Mouse (Mus musculus) lung, postnatal 0 days (tissue): ENCODE data around the gene Tmem14a. TPM values are rescaled to one million over a fixed set of nuclear protein-coding genes. Genes with fewer than 3 reads are reported as not detected.
"Not testable (repeated sequence)": the region's sequence is repeated elsewhere in the genome, so short reads cannot be mapped to it uniquely, and the experiment has no call there.

Experiments
- ATAC-seq: fragments of 200-750 bp; cut with Nextera tagmentation; 2 replicates; pipeline ENCODE4 v1.8.0; 2017; ENCODE audit warnings: moderate library complexity
- DNase-seq: peaks from one replicate; pipeline ENCODE4 v3.0.0-alpha.2; 2016; ENCODE audit warnings: low spot score
- H3K27ac ChIP-seq: fragments of 300-500 bp; sonication (generic); 2 replicates; pipeline ENCODE4 v1.5.1; 2014; ENCODE audit warnings: antibody characterized with exemption, mild to moderate bottlenecking, low read length, mixed read lengths
- H3K27me3 ChIP-seq: fragments of 300-500 bp; sonication (generic); replicated peaks from 2 replicates; pipeline ENCODE4 v1.6.1; 2014; ENCODE audit warnings: low read length, mixed read lengths; ENCODE audit not compliant: insufficient read depth
- H3K36me3 ChIP-seq: fragments of 300-500 bp; sonication (generic); 2 replicates; pipeline ENCODE4 v1.6.1; 2014; ENCODE audit warnings: low read length, mixed read lengths; ENCODE audit not compliant: insufficient read depth
- H3K4me1 ChIP-seq: fragments of 300-500 bp; sonication (generic); 2 replicates; pipeline ENCODE4 v1.6.1; 2014; ENCODE audit warnings: antibody characterized with exemption, low read depth, low read length, mixed read lengths; ENCODE audit not compliant: insufficient read depth
- H3K4me2 ChIP-seq: fragments of 300-500 bp; sonication (generic); replicated peaks from 2 replicates; pipeline ENCODE4 v1.6.1; 2014; ENCODE audit warnings: low read depth, mild to moderate bottlenecking, low read length, moderate library complexity, mixed read lengths
- H3K4me3 ChIP-seq: fragments of 300-500 bp; sonication (generic); 2 replicates; pipeline ENCODE4 v1.5.1; 2014; ENCODE audit warnings: low read depth, low read length
- H3K9ac ChIP-seq: fragments of 300-500 bp; sonication (generic); replicated peaks from 2 replicates; pipeline ENCODE4 v1.6.1; 2014; ENCODE audit warnings: low read depth, mild to moderate bottlenecking
- H3K9me3 ChIP-seq: fragments of 300-500 bp; sonication (generic); 2 replicates; pipeline ENCODE4 v1.6.1; 2016; ENCODE audit warnings: low read length, mixed read lengths
- CTCF ChIP-seq: IDR thresholded peaks from 2 replicates; pipeline ENCODE4 v1.5.1; 2016; ENCODE audit warnings: antibody characterized with exemption, mild to moderate bottlenecking
- EP300 ChIP-seq: IDR thresholded peaks from 2 replicates; pipeline ENCODE4 v1.6.1; 2016; ENCODE audit warnings: antibody characterized with exemption, mild to moderate bottlenecking, control low read depth
- WGBS: fragments of 180-500 bp; shearing (Covaris S2); extraction: QIAGEN DNeasy Blood & Tissue Kit; methylation state at CpG from one replicate; pipeline ENCODE4 v1.1.7; 2014; 5-methylcytosine and 5-hydroxymethylcytosine counted together
- polyA plus RNA-seq: library from polyadenylated mRNA; unstranded; fragments of >200 nt; fragmentation: Nextera tagmentation; extraction: Ambion mirVana; gene quantifications from 2 replicates; pipeline ENCODE4 v1.2.1, GENCODE M21; 2015

Gene Tmem14a
- polyA plus RNA-seq, 1 experiment from 2014 or later: 7.9 TPM

GRCm38 (mm10) chr1:21273091-21273490 lies 54.7 kb downstream of the Tmem14a start:
- Histone ChIP-seq H3K4me1 (no peaks in the 10 kb centered on the region), H3K9ac (no peak overlapping the region), H3K4me2 (no peak overlapping the region), H3K4me3 (no peak overlapping the region), H3K9me3 (no peaks in the 10 kb centered on the region), H3K27ac (no peak overlapping the region), H3K36me3 (no peaks in the 10 kb centered on the region), H3K27me3 (no peaks in the 10 kb centered on the region)
- DNase-seq (no peak), ATAC-seq (no peak)
- WGBS: 88% methylated on average over 6 of the region's 6 CpGs
- TF ChIP-seq CTCF: no peak
- no peak for TF ChIP-seq EP300

- Histone ChIP-seq H3K27me3 (no peaks in the 10 kb centered on the region), H3K4me3 (no peak overlapping the region), H3K36me3 (no peaks in the 10 kb centered on the region), H3K4me2 (no peak overlapping the region), H3K4me1 (no peaks in the 10 kb centered on the region), H3K9me3 (no peaks in the 10 kb centered on the region), H3K9ac (no peak overlapping the region), H3K27ac (no peak overlapping the region)
- DNase-seq (no peak), ATAC-seq (no peak)
- WGBS: 65% methylated on average over 2 of the region's 2 CpGs
- TF ChIP-seq CTCF: no peak
- TF ChIP-seq EP300: no peak
These were observed 56.2 kb downstream of the Tmem14a start for GRCm38 (mm10) chr1:21274437-21275040.

- WGBS: 82% methylated on average over 5 of the region's 5 CpGs
These were observed 57.0 kb downstream of the Tmem14a start for GRCm38 (mm10) chr1:21275366-21275765.

GRCm38 (mm10) chr1:21276158-21276557 lies 57.8 kb downstream of the Tmem14a start:
- H3K27me3 ChIP-seq, H3K27ac ChIP-seq, H3K9me3 ChIP-seq, H3K36me3 ChIP-seq, H3K4me3 ChIP-seq, DNase-seq, H3K9ac ChIP-seq, H3K4me1 ChIP-seq, H3K4me2 ChIP-seq, ATAC-seq: not testable (repeated sequence)
- peak; percentile 30; the same call in 1 of the 2 replicates for TF ChIP-seq CTCF
- 28% methylated on average over 1 of the region's 2 CpGs for WGBS

More at GRCm38 (mm10) chr1:21275366-21275765, 57.0 kb downstream of the Tmem14a start:
- H3K9me3 ChIP-seq, H3K27ac ChIP-seq, ATAC-seq, H3K36me3 ChIP-seq, DNase-seq, H3K27me3 ChIP-seq, H3K4me3 ChIP-seq, H3K4me1 ChIP-seq, H3K9ac ChIP-seq, H3K4me2 ChIP-seq: not testable (repeated sequence)

Other genes with a start within 250 kb of the Tmem14a start
- 8.1 and 8.3 TPM in 2 replicates for gene Tram2, start 139.3 kb upstream of the Tmem14a start, polyA plus RNA-seq
- 23.5 and 28.9 TPM in 2 replicates for gene Gsta3, start 22.0 kb downstream of the Tmem14a start, polyA plus RNA-seq
- gene Khdc1a, start 131.1 kb downstream of the Tmem14a start, polyA plus RNA-seq: not detected in 2 replicates
- not detected in 2 replicates for gene Khdc1c, start 149.8 kb downstream of the Tmem14a start, polyA plus RNA-seq
- not detected in 2 replicates for gene Khdc1b, start 165.0 kb downstream of the Tmem14a start, polyA plus RNA-seq